Mouse (Mus musculus): ENCODE measurements around the gene Stk32c. TPM values are rescaled to one million over a fixed set of nuclear protein-coding genes. Genes with fewer than 3 reads are reported as not detected.

Stk32c gene
- polyA plus RNA-seq, 1 experiment from 2014 or later = 0.13 TPM

DNA sequence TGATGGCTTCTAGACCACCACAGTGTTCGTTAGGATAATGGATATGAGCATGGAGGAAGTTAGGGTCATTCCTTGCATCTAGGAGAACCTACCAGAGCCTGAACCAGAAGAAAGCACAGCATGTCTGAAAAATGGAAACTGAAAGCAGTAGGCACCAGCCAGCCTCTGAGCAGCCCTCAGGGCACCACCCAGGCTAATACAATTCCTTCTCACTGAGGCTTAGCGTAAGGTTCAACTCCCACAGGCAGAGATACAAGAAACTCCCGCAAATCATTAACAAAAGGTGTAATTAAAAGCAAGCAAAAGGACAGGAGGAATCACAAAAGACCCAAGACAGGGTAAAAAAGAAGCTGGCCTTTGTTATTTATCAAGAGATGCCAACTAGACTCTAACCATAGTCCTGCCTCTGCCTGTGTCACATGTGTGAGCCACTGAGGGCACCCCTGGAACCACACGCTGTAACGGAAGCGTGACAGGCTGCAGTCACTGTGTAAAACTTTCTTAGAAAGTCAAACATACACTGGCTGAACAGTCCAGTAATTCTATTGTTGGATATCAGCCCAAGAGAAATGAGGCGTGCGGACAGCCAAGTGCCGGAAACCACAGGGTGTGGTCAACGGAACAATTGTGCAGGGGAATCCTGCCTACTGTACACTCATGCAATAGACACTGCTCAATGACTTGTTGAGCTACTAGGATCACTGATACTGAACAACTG, 56.6 kb downstream of the Stk32c start:
- ChIA-PET POLR2A (no interaction called here), CTCF (no interaction called here)
- ATAC-seq = peak; percentile 72
- peak; percentile 61 for DNase-seq (ENCODE audit: low read depth, low spot score)
- in situ Hi-C loops (cut with MboI; ENCODE audit: low pct_unique_long_range_greater_than_20kb) = no loop called here
- TF ChIP-seq CTCF (IDR thresholded peaks at IDR 0.05) = no peak
- peaks cover 7% of the 10 kb centered on the region for H3K27me3 ChIP-seq

DNA sequence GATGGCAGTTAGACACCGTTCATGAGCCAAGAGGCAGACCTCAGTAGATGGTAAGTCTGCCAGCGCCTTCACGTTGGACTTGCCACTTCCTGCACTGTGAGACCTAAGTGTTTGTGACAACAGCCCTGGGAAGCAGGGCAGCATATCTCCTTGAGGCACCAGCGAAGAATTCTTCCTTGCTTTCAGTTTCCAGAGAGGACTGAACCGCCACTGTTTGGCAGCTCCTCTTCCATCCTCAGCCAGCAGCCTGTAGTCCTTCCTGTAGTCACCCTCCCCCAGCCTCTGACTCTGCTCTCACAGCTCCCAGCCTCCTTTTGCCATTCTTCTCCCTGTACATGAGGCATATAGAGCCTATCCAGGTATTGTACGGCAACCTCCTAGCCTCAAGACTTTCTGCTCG, 60.2 kb downstream of the Stk32c start:
- in situ Hi-C loops (cut with MboI; ENCODE audit: low pct_unique_long_range_greater_than_20kb) = no loop called here
- ChIA-PET POLR2A (no interaction called here), CTCF (no interaction called here)
- ATAC-seq = no peak
- no peak for DNase-seq (ENCODE audit: low read depth, low spot score)
- TF ChIP-seq CTCF (IDR thresholded peaks at IDR 0.05) = no peak
- peaks cover 13% of the 10 kb centered on the region for H3K27me3 ChIP-seq

DNA sequence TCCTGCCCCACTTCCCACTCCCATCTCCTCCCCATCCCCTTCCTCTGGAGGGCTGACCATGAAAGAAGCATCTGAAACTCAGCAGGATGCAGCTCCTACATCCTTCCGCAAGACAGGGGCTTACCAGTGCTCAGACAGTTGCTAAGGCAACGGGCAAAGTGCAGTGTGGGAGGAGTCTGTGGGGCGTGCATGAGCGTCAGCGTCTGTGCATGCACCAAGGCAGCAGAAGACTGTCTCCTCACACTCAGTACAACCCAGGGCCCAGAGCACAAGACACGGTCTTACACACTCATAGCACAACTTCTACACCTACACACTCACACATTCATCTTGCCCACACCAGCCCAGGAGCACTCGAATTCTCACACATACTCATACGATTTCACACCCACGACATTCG, 62.0 kb downstream of the Stk32c start:
- no peak for TF ChIP-seq CTCF (IDR thresholded peaks at IDR 0.05)
- H3K27me3 ChIP-seq = peaks cover 22% of the 10 kb centered on the region
- DNase-seq (ENCODE audit: low read depth, low spot score) (no peak), ATAC-seq (no peak)
- ChIA-PET CTCF (no interaction called here), POLR2A (no interaction called here)
- in situ Hi-C loops (cut with MboI; ENCODE audit: low pct_unique_long_range_greater_than_20kb) = no loop called here

DNA sequence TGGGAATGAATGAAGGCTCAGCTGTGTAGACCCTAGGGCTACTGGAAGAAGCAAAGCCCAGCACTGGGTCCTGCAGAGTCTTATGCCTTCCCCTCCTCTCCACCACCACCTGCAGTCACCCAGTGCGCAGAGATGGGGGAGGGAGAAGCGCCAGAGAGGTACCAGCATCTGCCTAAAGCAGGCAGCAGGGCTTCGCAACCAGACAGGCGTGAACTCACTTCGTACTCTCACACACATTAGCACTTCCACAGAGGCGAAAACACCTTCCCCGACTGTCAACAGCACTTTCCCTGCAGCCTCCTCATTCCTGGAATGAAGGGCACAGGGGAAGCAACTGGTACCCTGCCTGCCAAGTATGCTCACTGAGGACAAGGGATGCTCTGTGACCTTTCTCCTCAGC, 63.7 kb downstream of the Stk32c start:
- in situ Hi-C loops (cut with MboI; ENCODE audit: low pct_unique_long_range_greater_than_20kb) = no loop called here
- no peak for DNase-seq (ENCODE audit: low read depth, low spot score)
- POLR2A ChIA-PET = no interaction called here
- ATAC-seq = no peak
- no peak for TF ChIP-seq CTCF (IDR thresholded peaks at IDR 0.05)
- peaks cover 22% of the 10 kb centered on the region for H3K27me3 ChIP-seq
- CTCF ChIA-PET = no interaction called here

DNA sequence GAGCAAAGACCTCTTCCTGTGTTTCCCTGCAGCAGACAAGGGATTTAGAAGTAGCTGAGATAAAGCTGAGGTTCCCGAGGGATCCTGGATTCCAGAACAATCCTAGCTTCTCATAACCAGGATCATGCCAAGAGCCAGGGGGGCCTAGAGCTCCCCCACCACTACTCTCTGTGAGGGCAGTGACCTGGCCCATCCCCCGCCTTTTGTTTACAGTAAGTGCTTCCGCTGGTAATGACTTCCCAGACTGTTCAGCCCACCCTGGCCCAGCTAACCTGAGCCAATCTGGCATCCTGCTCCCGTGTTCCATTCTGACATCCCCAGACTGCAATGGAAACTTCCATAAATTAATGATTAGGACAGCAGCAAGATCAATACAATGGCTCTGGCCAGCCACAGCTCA, 65.7 kb downstream of the Stk32c start:
- TF ChIP-seq CTCF (IDR thresholded peaks at IDR 0.05) = no peak
- no peak for ATAC-seq
- in situ Hi-C loops (cut with MboI; ENCODE audit: low pct_unique_long_range_greater_than_20kb) = no loop called here
- DNase-seq (ENCODE audit: low read depth, low spot score) = no peak
- peaks cover 16% of the 10 kb centered on the region for H3K27me3 ChIP-seq
- ChIA-PET CTCF (no interaction called here), POLR2A (no interaction called here)

DNA sequence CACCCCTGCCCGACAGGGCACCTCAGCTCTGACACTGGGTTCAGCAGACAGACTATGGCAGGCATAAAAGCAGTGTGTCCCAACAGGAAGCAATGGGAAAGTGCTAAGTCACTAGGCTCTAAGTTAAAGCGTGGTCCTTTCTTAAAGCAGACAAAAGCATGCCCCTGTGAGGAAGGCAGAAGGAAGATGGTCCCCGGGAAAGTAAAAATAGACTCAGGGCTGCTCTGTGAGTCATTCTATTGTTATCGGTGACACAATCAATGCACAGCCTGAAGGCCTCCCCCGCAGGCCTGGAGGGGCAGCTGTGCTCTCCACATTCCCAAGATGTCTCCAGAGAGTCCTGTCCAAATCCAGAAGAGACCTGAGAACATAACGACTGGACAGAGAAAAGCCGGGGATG, 67.2 kb downstream of the Stk32c start:
- no peak for DNase-seq (ENCODE audit: low read depth, low spot score)
- CTCF ChIA-PET = no interaction called here
- in situ Hi-C loops (cut with MboI; ENCODE audit: low pct_unique_long_range_greater_than_20kb) = no loop called here
- POLR2A ChIA-PET = no interaction called here
- no peak for TF ChIP-seq CTCF (IDR thresholded peaks at IDR 0.05)
- peaks cover 16% of the 10 kb centered on the region for H3K27me3 ChIP-seq
- ATAC-seq = no peak

DNA sequence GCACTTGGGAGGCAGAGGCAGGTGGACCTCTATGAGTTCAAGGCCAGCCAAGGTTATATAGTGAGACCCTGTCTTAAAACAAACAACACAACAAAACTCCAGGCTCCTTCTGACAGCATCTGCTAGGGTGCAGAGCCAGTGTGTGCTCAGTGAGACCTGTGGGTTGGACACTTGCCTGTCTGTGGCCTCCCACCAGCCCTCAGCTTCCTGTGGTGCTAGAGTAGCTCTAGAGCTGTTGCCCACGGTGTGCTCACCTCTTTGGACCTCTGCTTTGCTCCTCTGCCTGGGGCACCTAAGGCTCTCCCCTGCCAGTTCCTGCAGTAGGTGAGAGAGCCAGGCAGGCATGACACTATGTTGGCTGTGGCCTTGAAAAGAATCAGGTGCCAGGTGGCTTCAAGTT, 69.3 kb downstream of the Stk32c start:
- in situ Hi-C loops (cut with MboI; ENCODE audit: low pct_unique_long_range_greater_than_20kb) = no loop called here
- ChIA-PET POLR2A (no interaction called here), CTCF (no interaction called here)
- ATAC-seq = no peak
- peaks cover 21% of the 10 kb centered on the region for H3K27me3 ChIP-seq
- no peak for TF ChIP-seq CTCF (IDR thresholded peaks at IDR 0.05)
- DNase-seq (ENCODE audit: low read depth, low spot score) = no peak

DNA sequence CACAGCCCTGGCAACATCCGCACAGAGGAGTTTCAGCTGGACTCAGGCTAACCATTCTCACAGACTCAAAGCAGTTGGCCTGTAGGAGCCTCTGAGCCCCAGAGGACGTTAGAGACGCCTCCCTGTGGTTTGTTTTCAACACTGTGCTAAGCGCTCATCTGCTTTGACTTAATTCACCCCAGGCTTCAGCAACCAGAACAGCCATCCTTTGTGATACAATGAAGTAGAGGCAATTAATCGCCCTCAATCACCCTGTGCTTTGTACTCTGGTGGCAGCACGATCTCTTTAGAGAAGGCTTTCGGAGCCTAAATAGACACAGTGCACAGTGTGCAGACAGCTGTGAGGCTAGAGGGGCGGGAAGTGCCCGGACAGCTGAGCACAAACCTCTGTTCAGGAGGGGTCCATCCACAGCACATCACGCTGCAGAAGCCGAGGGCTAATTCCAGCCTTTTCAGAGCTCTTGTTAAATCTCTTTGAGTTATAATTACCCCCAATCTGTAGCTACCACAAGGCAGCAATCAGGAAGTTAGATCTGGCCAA, 73.1 kb downstream of the Stk32c start:
- CTCF ChIA-PET = no interaction called here

DNA sequence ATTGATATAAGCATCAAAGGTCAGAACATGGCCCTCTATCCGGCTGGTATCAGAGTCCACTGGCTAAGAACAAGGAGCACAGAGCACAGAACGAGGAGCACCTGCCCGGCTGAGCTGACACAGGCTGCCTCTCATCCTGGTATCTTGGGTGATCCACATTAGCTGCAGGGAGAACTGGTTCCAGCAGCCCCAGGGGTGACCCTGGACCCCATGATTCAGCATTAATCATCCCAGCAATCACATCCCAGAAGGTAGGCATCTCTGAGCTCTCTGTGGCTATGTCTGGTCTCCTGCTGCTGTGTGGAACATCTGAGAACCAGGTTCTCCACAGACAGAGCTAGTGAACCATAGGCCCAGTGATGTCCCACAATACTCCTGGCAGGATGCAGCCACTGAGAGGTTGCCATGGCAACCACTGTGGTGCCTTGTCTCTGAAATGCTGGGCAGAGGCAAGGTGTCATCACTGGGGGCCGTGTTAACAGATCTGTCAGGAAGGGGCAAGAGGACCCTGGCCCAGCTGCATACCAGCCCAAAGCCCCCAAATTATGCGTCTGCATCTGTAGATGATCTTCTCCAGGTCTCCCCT, 76.1 kb downstream of the Stk32c start:
- TF ChIP-seq CTCF (IDR thresholded peaks at IDR 0.05) = no peak
- H3K27me3 ChIP-seq = peaks cover 32% of the 10 kb centered on the region
- DNase-seq (ENCODE audit: low read depth, low spot score) (no peak), ATAC-seq (no peak)
- in situ Hi-C loops (cut with MboI; ENCODE audit: low pct_unique_long_range_greater_than_20kb) = no loop called here
- POLR2A ChIA-PET = no interaction called here
- CTCF ChIA-PET = no interaction called here

More for the DNA sequence above, 73.1 kb downstream of the Stk32c start:
- in situ Hi-C loops (cut with MboI; ENCODE audit: low pct_unique_long_range_greater_than_20kb) = no loop called here
- ATAC-seq (no peak), DNase-seq (ENCODE audit: low read depth, low spot score) (no peak)
- POLR2A ChIA-PET = no interaction called here
- no peak for TF ChIP-seq CTCF (IDR thresholded peaks at IDR 0.05)
- H3K27me3 ChIP-seq = peaks cover 32% of the 10 kb centered on the region

DNA sequence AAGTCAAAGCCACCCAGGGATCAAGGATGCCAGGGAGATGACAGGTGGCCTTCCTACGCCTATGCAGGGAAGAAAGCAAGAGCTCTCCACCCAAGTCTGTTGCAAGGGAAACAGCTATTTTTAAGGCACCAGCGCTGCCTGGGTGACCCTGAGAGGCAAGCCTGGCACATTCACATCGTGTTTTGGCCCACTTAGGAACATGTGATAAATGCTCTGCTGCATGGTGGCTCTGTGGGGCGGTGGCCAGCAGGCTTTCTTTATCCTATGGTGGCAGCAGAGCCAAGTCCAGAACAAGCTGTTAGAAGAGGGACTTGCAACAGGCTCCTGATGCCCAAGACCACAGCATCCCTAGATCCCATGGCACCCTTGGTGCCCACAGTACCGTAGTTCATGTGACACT, 77.9 kb downstream of the Stk32c start:
- in situ Hi-C loops (cut with MboI; ENCODE audit: low pct_unique_long_range_greater_than_20kb) = no loop called here
- ChIA-PET CTCF (no interaction called here), POLR2A (no interaction called here)
- ATAC-seq = no peak
- no peak for DNase-seq (ENCODE audit: low read depth, low spot score)
- no peak for TF ChIP-seq CTCF (IDR thresholded peaks at IDR 0.05)
- peaks cover 28% of the 10 kb centered on the region for H3K27me3 ChIP-seq

DNA sequence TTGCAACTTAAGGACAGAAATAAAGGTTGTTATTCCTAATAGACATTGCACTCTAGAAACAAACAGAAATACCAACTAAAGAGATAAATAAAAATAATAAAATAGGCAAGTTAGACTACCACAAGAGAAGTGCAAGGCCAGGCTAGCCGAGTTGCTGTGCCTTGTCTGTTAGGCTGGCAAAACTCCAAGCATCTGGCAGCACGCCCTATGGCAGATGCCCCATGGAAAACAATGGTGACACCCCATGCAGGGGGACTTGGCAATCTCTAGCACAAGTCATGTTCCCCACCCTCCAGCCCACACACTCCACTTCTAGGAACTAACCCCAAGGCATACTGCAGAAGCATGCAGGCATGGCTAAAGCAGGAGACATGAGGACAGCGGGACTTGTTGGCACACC, 79.7 kb downstream of the Stk32c start:
- H3K27me3 ChIP-seq = peaks cover 23% of the 10 kb centered on the region
- ATAC-seq (no peak), DNase-seq (ENCODE audit: low read depth, low spot score) (no peak)
- CTCF ChIA-PET = no interaction called here
- no peak for TF ChIP-seq CTCF (IDR thresholded peaks at IDR 0.05)
- POLR2A ChIA-PET = no interaction called here
- in situ Hi-C loops (cut with MboI; ENCODE audit: low pct_unique_long_range_greater_than_20kb) = no loop called here

DNA sequence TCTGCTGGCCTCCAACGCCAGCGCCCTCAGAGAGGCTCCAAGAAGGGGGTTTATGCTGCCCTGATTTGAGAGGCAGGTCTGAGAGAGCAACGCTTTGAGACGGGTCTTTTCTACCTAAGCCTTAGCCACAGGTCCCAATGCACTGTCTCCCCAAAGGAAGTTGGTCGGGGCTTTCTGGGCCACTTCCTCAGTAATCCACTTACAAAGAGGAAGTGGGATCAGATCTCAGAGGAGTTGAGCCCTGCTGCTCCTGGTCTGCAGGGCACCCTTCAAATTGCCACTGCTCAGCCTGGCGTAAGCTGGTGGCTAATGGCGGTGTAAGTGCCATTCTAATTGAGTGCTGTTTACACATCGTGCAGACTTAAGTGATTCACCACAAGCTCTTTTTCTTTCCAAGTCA, 81.6 kb downstream of the Stk32c start:
- ATAC-seq = no peak
- DNase-seq (ENCODE audit: low read depth, low spot score) = no peak
- POLR2A ChIA-PET = no interaction called here

More for the DNA sequence above, 81.6 kb downstream of the Stk32c start:
- TF ChIP-seq CTCF (IDR thresholded peaks at IDR 0.05) = no peak
- H3K27me3 ChIP-seq = peaks cover 15% of the 10 kb centered on the region
- CTCF ChIA-PET = interaction anchor here (1.5 kb wide), 1 partner anchor 12 kb away, joined by 5 read pairs; no protein-coding TSS in a partner anchor
- in situ Hi-C loops (cut with MboI; ENCODE audit: low pct_unique_long_range_greater_than_20kb) = no loop called here
